Mouse (Mus musculus) G1E (cell line): ENCODE measurements around the gene Cpsf7.

ENCODE experiments used
- CTCF ChIP-seq: IDR thresholded peaks from 2 replicates; pipeline ENCODE4 v1.5.1; 2012; ENCODE audit warnings: low read depth, low read length, inconsistent platforms, mixed read lengths
- POLR2AphosphoS5 ChIP-seq: IDR thresholded peaks from 2 replicates; pipeline ENCODE4 v1.6.1; 2012; ENCODE audit warnings: low read depth, low read length, inconsistent platforms; ENCODE audit not compliant: insufficient replicate concordance
- TAL1 ChIP-seq: conservative IDR thresholded peaks from 2 replicates; pipeline ENCODE4 v1.6.1; 2012; ENCODE audit warnings: low read depth, low read length, inconsistent platforms, mixed read lengths

- TF ChIP-seq CTCF (no peak), POLR2AphosphoS5 (no peak), TAL1 (no peak)
These were observed 45.5 kb upstream of the Cpsf7 start for GRCm38 (mm10) chr19:10479541-10479940.
